Mouse (Mus musculus) hematopoietic stem cell, adult 5-6 weeks (primary cell): ENCODE measurements around the gene Calcoco1. TPM values are rescaled to one million over a fixed set of nuclear protein-coding genes. Genes with fewer than 3 reads are reported as not detected.
A peak's percentile ranks its signal among the peaks of the same experiment; 100 is the strongest.

Source experiments
- ATAC-seq, 2 experiments: fragments of 125-278 bp in 1 of 2; replicated peaks in 1 of 2; 2 replicates each; pipeline ENCODE4 v1.8.0; 2016 to 2017; ENCODE audit warnings: inconsistent platforms in 2 of 2, mild to moderate bottlenecking in 2 of 2, moderate number of reproducible peaks in 2 of 2, low read depth in 1 of 2, moderate TSS enrichment in 1 of 2; ENCODE audit not compliant: low FRiP score in 2 of 2, poor library complexity in 2 of 2, severe bottlenecking in 2 of 2, insufficient read depth in 1 of 2, low TSS enrichment in 1 of 2
- total RNA-seq: library from RNA; stranded (forward); fragments of 172-1452, 232-1000 nt; gene quantifications from 2 replicates; pipeline ENCODE4 v1.2.3, GENCODE M21; 2017

Gene Calcoco1
- total RNA-seq, 1 experiment from 2014 or later = 26.4 TPM

DNA sequence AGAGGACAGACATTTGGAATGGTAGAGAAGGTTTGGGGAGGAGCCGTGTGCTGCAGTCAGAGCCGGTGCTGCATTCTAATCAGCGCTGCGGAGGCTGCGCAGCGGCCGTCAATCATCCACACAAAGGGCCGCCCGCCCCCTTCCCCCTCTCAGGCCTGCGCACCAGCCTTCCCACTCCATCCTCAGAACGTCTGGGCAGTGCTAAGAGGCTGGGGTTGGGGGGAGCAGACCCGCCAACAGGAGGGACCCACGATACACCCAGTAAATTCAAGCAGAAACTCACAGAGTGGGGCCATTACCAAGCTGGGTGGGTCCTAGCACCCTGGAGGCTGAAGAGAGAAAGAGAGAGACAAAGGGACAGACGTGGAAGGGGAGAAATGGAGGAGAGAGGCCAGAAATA, 22.0 kb upstream of the Calcoco1 start:
- no peak for ATAC-seq

DNA sequence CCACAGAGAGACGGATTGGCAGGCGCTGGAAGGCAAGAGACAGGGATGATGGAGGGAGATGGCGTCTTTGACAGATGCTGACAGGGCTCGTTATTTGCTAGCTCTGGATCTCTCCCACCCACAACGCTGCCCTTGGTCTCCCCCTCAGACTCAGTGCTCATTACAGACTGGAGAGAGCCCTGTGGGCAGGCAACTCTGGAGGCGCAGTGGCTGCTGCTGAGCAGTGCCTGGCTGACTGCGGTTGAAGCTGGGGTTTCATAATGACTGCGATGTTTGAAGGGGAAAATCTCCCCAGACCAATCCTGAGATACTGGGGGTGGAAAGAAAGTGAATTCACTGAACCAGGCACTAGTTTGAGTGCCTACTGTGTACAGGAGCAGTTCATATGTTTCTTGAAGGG, 21.2 kb upstream of the Calcoco1 start:
- no peak for ATAC-seq

DNA sequence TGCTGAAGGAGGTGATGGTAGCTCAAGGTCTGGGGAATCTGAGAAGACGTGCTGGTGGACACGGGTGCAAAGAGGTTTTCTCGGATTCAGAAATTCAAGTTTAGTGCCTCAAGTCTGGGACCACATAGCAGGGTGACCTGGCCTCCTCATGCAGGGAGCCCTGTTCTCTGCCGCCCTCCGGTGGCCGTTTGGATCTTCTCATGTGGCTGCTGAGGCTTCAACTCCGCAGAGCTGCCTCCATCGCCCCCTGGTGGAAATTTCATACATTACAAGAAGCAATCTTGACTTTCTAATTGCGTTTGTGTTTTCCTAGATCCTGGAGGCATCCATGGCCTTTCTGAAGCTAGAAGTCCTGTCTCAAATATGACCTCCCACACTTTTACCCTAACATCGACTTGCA, 20.6 kb upstream of the Calcoco1 start:
- peak; percentile 80 to 82 for ATAC-seq

DNA sequence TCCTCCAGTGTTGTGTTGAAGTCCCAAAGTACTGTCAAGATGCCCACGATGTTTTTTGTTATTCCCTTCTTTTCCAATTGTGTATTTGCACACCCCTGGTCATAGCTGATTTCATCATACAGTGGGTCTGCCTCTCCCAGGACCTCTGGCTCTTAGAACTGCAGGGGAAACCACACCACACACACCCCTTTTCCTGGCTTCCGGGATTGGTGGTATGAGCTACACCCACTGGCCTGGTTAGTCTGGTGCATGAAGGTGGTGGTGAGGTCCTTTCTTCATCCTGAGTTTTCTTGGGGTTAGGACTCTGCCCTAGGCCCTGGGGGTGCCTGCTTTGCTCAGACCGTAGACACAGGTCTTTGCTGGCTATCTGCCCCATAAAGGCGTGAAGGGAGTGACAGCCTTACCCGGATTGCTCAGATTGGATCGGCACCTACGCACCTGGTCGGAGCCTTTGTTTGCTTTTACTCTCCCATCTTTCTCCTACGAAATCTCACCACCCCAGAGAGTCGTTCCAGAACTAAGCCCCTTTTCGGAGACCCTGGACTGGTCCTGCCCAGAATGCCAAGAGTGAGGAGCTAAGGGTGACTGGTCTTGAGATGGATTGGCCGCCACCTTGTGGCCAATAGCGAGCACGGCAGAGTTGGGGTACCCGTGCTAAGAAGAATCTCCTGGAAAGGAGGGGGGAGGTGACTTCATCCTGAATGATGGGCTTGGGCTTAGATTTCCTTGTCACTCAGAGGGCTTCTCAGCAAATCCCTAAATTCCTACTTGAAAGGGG, 17.7 kb upstream of the Calcoco1 start:
- peak; percentile 49 to 59; a peak in 3 of 4 replicates for ATAC-seq

DNA sequence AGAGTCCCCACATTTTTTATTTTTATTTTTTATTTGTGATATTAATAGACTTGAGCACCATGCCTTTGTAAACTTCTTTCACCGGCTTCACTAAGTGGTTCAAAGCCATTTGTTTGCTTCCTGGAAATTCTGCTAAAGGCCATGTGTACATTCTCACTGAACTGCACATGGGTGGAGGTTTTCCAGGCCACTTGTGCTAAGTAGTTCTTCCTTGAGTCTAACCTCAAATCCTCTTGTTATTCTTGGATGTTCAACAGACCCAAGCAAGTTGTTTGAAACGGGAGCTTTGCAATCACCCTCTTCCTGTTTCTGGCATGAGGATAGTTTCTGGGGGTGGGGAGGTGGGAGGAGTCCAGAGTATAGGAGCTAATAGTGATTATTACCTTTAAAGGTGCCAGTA, 16.5 kb upstream of the Calcoco1 start:
- ATAC-seq = no peak

DNA sequence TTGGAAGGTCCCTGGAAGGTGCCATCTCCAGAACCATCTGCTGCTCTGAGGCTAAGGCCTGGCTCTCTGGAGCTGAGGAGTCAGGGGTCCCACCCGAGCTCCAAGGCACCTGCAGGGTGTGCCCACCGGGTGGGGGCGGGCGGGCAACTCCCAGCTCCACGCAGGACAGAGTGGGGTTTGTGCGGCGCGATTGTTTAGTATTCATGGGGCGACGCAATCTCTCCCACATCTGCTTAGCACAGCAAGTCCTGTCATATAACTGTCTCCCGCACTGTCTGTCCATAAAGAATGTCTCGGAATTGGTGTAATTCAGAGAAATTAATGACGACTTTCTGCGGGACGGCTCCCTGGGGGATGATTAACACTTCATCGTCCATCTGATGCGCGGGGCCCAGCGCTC, 15.1 kb upstream of the Calcoco1 start:
- no peak for ATAC-seq

DNA sequence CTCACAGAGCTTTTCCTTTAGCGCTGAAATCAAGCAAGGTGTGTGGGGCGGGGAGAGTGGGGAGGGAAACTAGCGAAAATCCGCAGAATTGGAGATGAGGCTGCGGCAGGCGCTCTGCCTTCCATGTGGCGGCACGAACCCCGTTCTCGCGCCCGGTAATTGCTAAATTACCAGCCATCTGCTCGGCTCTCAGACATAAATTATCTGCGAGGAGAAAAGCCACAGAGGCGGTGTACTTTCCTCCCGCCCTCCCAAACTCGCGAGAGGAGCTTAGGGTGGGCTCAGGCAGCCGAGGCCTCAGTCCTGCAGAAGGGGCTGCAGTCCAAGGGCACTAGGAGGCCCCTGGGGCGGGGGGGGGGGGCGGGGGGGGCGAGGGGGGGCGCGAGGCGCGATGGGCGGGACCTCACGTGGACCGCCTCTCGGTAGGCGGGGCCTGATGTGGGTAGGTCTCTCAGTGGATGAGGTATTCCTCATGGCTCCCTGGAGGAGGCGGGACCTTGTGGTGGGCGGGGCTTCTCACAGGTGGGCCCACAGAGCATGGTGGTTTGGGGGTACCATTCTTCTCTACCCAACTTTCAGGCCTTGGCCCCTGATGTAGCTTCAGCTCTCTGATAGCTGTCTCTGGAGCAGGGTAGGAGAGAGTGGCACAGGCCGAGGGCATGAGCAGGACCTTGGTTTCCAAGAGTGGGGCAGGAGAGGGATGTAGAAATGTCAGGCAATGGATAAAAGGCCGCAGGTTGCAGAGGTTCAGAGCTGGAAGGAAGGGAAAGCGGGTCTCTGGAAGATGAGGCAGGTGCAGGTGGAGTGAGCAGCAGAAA, 14.4 kb upstream of the Calcoco1 start:
- no peak for ATAC-seq

DNA sequence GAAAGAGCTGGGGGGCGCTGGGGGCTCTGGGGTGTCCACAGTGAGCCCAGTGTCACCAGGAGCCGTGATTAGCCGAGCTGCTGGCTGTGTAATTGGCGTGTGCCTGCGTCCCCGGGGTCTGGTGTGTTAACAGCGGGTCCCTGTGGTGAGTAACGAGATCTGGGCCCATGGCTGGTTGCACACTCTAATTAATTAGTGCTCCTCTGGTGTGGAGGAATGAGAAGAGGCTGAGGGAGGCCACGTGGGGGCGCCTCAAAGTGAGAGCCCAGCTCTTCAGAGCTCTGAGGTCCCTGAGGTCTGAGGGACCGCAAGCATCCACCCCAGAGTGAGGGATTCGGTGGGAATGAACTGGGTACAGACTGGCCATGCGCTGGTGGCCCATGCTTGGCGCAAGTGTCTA, 13.1 kb upstream of the Calcoco1 start:
- 0 out of 4 replicates have a peak, but pooled peaks of 1 of the 2 experiments have one; percentile 23 for ATAC-seq

DNA sequence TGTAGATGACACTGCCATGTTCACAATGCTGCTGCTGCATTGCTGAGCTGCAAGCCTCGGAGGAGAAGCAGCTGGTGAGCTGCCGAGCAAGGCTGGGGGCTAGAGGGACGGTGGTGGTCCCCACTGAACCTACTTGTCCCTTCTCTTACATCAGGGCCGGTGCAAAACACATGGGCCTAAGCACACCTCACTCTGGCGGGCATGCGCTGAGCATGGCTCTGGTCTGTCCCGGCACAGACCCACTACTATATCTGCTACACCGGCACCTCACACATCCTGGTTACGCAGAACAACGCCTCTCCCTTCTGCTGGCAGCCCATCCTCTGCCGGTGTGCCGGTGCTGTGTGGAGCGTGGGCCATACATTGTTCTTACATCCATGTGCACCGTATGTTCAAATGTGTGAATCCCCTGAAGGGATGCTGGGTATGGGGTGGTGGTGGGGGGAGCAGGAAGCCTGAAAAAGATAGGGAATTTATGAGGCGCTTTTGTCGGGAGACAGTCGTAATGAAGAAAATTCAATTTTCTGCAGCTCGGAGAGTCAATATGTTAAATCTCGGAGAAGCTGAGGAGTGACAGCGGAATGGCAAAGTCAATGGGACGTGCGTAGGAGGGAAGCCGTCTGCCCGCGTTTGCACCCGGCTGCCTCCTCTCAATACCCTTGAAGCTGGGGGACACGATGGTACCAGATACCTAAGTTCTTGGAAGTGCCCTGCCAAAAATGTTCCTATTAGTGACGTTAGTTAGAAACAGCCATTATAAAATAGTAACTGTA, 12.0 kb upstream of the Calcoco1 start:
- ATAC-seq = no peak

DNA sequence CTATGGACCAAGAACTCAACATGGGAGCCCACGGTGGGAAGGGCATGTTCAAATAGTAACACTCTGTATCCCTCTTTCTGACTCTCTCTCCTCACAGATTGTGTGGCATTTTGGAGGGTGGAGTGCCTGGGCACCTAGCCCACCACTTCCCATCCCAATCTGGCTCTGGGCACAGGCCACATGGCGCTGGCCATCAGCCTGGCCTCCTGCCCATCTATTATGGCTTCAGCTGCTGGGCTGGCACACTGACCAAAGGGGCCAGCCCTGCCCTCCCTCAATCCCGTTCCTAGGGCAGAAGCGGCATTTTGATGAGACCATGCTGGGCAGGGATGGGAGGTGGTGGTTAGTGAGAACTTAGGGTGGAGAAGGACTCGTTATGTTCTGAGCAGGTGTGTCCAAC, 11.3 kb upstream of the Calcoco1 start:
- no peak for ATAC-seq

DNA sequence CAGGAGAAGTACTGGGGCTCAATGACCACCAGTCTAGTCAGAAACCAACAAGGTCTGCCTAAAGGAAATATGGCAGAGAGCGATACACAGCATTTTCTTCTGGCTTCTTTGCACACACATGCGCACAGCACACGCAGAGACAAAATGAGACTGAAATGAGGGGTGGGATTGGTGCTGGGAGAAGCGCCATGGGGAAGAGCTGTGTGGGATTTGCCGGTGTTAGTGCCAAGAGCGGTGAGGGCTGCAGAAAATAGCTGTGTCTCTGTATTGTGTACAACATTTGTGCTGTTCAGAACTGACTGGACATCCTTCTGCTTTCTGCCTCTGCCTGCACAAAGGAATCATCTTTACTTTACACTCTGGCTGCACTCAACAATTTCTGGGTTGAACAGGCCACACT, 10.4 kb upstream of the Calcoco1 start:
- ATAC-seq = no peak

DNA sequence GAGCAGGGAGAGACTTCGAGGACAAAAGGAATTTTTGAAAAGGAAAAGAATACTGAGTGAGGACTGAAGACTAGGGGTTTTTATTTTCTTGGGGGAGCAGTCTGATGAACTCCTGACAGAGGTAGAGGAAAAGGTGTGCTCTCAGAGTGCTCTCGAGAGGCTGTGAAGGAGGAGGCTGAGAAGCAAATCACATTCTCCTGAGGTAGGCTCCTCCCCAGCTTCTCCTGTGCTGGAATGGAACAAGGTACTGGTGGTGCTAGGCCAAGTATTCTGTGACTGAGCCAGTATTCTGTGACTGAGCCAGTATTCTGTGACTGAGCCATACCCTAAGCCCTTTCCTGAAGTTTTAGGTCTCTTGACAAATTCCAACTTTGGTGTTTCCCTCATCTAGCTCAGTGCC, 6.0 kb upstream of the Calcoco1 start:
- no peak for ATAC-seq

DNA sequence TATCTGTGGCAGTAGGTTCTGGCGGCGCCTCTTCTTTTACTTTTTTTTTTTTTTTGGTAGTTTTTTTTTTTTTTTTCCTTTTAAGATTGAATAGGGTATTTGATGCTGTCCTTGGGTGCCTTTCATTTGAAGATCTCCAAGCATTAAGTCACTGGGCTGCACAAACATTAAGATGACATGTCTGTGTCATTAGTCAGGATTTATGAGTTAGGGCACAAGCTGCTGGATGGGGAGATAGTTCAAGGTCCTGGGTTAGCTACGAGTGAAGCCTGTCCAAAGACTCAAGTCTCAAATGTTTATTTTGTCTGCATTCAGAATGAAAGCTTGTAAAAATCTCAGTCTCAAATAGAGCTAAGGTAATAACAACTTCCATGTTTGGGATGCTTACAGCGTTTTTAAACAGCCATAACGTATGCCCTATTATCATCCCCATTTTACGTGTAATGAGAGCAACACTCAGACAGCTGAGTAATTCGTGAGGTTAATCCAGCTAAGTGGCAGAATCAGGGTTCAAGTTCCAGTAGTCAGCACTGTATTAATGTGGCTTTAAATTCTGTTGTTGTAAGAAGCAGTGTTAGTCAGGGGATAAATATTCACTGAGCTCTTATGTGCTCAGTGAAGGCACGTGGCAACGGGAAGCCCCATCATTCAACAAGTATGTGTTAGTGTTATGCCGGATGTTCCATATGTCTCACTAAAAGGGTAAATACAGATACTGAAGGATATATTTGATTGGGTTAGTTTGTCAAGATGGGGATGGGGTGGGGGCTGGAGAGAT, 1.6 kb upstream of the Calcoco1 start:
- ATAC-seq = no peak

DNA sequence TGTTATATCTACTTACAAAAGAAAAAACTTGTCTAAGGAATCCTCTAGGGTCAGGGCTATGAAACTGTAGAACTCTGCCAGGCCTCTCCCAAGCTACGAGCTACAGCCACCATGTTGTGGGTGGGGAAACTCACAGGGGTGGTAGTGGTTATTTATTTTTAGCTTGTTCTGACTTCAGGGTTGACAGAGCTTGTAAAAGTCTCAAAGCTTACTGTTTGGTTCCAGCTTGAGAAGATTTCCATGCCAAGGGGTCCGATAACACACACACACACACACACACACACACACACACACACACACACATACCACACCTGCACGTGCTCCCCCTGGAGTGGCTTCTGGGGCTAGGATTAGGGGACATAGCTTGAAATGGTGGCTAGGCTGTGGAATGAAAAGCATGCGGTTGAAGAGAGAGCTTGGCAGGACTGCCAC, 538 bp upstream of the Calcoco1 start:
- no peak for ATAC-seq

DNA sequence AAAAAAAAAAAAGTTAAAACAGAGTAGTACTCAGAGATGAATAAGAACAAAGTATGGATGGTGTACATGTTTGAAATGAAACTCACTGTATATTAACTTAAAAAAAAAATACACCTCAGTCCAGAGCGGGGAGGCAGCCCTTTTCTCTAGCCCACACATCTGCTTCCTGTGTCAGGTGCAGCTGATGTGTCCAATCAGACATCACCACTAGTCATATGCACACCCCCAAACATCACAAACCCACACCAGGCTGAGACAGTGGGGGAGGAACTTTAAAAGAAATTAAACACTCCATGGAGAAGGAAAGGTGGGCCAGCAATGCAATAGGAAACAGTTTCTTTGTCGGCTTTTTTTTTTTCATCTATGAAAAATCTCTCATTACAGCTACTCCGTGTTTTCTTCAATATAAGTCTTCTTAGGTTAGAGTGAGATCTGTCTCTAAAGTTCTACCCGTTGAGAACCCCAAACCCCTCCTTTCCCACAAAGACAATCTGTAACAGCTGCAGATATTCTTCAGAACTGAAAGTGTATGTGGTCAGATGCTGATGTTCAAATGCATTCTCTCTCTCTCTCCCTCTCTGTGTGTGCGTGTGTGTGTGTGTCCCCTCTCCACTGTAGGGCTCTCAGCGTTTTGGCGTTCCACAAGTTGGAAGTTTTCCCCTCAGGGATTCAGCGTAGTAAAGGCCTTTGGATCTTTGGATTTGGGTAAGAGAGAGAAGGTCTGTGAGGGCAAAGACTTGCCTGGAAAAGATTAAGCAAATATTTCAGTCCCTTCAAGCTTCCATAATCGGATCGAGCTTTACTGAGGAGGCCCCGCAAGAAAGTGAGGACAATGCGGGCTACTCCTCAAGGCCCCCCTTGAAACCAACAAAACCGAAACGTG, 721 bp downstream of the Calcoco1 start:
- 0 out of 4 replicates have a peak, but pooled peaks of 1 of the 2 experiments have one; percentile 19 for ATAC-seq

DNA sequence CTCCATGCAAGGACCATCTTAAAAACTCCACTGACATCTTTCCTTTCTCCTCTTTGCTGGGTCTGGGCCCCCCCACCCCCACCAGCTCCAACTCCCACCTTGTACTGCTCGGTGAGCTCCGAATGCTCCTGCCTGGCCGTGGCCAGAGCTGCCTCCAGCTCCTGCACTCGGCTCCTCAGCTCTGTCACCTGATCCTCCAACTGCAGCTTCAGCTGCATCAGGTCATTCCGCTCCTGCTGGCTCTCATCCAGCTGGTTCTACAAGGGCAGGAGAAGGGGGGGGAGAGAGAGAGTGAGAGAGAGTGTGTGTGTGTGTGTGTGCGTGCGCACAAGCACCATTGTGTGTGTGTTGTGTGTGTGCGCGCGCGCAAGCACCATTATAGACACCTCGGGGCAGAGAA, 5.8 kb downstream of the Calcoco1 start:
- ATAC-seq = no peak
